Mouse (Mus musculus) monocyte, adult 59 days (primary cell): Measurements from ENCODE around the gene Cdc20b. TPM values are rescaled to one million over a fixed set of nuclear protein-coding genes. Genes with fewer than 3 reads are reported as not detected.

Source experiments
- total RNA-seq, 2 experiments: library from RNA; stranded (reverse); gene quantifications; one replicate each; pipeline ENCODE4 v1.2.4; 2023

Cdc20b gene
- not detected for total RNA-seq

DNA sequence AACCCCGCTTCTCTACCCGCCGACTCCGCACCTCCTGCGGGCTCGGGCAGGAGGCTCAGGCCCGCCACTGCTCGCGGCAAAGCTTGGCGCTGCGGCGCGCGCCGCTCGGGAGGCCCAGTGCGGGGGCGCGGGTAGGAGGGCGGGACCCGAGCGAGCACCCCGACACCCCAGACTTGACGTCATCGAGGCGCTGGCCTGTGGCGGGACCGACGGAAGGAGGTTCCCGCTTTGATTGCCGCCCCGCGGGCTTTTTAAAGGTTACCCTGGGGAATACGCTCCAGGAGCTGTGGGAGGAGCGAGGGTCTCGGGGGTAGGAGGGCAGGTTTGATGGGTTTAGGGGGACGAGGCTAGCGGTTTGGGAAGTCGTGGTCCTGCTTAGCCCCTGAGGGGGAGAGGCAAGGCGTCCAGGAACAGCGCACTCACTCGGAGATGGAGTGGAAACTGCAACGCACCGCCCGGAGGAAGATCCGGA lies at the start of gene Cdc20b:
Gene Cdc20b, plus strand, starts transcription at position 162 of the 472 bp plus-strand sequence.

DNA sequence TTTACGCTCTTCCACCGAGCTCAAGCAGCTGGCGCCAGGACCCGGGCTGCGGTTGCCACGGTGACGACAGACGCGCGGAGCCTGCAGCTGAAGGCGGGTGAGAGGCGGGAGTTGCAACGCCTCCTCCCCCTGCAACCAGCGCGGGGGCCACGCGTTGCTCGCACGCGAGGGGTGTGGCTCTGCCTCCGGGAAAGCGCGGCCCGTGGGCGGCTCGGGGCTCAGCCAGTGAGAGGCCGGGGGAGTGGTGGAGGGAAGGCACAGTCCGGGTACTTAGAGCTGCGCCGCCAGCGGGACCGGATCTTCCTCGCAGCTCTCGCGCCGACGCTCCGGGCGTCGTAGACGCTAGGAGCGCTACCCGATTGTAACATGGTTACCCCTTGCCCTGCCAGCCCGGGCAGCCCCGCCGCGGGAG lies 47.4 kb upstream of the Cdc20b start, which contains the start of gene Ccno:
Gene Ccno, plus strand, starts transcription at position 271 of the 412 bp plus-strand sequence.

DNA sequence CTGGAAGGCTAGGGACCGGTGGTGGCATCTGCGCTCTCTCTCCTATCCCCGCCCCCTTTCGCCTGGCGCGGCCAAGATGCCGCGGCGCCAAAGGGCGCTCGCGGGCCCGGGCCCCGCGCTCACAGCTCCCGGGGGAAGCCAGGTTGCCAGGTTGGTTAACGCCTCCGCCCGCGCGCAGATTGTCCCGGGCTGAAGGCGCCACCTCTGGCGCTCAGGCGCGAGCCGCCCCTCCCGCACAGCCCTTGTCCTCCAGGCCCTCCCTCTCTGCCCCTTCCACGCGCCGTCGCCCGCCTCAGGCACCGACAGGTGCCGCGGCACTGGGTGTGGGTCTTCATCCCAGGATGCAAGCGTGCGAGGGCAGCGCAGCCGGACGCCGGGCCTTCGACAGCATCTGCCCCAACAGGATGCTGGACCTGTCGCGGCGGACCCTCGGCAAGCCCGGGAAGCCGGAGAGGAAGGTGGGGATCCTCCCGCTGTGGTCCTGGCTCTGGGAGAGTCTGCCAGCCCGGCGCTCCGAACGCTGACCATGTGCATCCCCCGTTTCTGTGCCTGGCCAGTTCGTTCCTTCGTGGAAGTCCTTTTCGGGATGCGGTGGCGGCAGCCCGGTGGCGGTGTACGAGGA lies 41.3 kb upstream of the Cdc20b start, which contains the start of gene Mcidas:
Gene Mcidas, plus strand, starts transcription at position 315 of the 622 bp plus-strand sequence.

DNA sequence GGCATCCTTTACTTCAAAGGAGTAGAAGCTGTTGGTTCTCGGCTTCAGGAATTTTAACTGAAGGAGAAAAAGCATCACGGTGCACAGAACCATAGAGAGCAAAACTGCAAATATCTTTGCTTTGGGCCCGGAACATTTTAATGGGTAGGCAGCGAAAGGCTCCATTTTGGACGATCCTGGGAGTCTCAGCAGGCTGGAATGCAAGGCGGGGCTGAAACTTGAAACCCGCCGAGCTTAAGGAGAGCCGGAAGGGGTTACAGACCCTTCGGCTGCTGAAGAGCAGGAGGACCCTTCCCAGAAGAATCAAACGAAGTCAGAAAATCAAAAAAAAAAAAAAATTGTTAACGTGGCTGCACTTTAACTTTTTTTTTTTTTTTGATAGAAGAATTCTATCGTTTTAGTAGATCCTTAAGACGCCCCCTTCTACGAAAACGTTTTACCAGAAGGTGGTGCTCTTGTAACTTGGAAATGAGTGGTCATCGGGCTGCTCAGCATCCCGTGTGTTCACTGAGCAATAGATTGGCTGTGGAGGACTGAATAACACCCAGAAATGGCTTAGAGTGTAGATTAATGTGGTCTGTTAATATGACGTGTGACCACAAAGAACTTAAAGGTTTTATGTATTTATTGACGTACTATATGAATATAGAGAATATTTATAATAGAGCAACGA lies 11.4 kb downstream of the Cdc20b start, which contains the start of gene Gpx8:
Gene Gpx8, minus strand, starts transcription at position 200 of the 673 bp plus-strand sequence.

DNA sequence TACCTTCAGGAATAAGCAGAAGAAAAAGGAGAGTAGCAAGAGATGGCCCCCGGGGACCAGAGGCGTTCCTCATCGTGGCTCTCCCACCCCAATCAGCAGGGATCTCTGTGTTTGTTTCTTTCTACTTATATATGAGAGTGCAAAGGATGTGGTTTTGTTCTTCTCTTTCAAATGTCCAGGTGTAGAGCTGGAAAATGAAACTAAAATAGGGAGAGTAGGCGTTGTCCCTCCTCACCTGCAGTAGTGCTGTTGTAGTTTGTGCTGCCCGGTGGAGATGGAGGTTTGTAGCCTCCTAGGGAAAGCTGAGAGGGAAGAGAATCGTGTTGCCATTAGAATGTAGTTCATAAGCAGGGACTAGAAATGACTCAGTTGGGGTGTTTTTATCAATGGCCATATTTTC lies 66.0 kb downstream of the Cdc20b start, which contains the start of gene Gzma:
Gene Gzma, minus strand, starts transcription at position 103 of the 400 bp plus-strand sequence.

Other genes with a start within 250 kb of the Cdc20b start
- 1 to 10 TPM; 9.4 TPM for gene Plpp1, start 234.3 kb upstream of the Cdc20b start, total RNA-seq
- gene Mtrex, start 107.7 kb upstream of the Cdc20b start, total RNA-seq, result 10 to 100 TPM; 36.4 to 47.3 TPM
- gene Dhx29, start 107.7 kb upstream of the Cdc20b start, total RNA-seq, result 10 to 100 TPM; 12.3 to 13.6 TPM
- 1 to 10 TPM in 1 of 2 experiments, under 1 TPM in 1; 0.27 to 1.0 TPM for gene Ccno, start 47.3 kb upstream of the Cdc20b start, total RNA-seq
- gene Mcidas, start 41.3 kb upstream of the Cdc20b start, total RNA-seq, result not detected
- gene Gpx8, start 11.3 kb downstream of the Cdc20b start, total RNA-seq, result not detected
- under 1 TPM in 1 of 2 experiments, not detected in 1; 0.97 TPM for gene Gzma, start 65.9 kb downstream of the Cdc20b start, total RNA-seq
- gene Esm1, start 174.5 kb downstream of the Cdc20b start, total RNA-seq, result not detected
- not detected for gene Gzmk, start 190.8 kb downstream of the Cdc20b start, total RNA-seq